Mouse (Mus musculus): Measurements from ENCODE around the gene Cyp2j5.

DNA sequence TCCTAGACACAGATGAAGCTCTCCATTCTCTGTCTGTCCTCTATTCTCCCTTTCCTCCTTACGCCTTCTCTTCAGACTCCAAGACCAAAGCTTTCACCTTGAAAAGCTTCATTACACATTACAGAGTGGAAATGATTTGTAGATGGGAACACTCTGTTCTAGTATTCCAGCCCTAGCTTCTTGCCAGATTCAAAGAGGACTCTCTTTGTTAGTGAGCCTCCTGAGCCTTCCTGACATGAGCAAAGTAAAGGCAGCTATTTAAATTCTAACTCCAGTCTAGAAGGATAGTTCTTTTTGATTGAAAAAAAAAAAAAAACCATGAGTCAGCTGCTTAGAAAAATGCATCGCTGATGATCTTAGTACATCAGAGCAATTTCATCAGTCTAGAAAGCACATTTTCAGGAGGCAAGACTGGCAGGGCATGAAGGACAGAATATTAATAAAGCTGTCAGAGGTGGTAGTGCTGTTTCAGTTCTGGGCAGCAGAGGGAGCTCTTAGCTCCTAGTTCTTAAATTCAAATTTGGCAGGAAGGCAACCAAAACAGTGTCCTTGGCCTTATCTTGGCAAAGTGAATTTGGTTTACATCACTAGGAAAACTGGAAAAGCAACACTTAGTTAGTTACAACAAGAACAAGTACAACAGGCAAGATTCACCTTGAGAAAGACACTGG is 41.5 kb upstream of the Cyp2j5 start:
- TF ChIP-seq EP300 (IDR thresholded peaks at IDR 0.05; ENCODE audit: insufficient read depth, low read depth, low read length) (no peak), CTCF (IDR thresholded peaks at IDR 0.05) (peak; percentile 79), POLR2A (IDR thresholded peaks at IDR 0.05; ENCODE audit: insufficient read depth, low read depth, low read length) (no peak)

Data from heart, adult 2 months (tissue).